ENCODE assay signal across 11 mouse cellular contexts in genomic region chr14:59736861-59737700, GRCm38 (mm10).
DNase-seq lines count a peak whose midpoint lies in the region; ATAC-seq lines count a peak whose summit lies in the region.
"Had no signal": no experiment of that assay in that cellular context is flagged by ENCODE, and none has a peak within 500 bp of the region (broad histone marks: within the 10 kb centered on the region; RNA-seq: fewer than 3 reads in every experiment).

No protein-coding gene starts in this region.

- H3K36me3 ChIP-seq in heart, embryonic 10.5 days: no peaks in the 10 kb centered on the region
- no peaks in the 10 kb centered on the region for H3K36me3 ChIP-seq in embryonic facial prominence, embryonic 11.5 days (replicated peaks; ENCODE audit: control insufficient read depth, insufficient read depth, low read depth, low read length)
- no peaks in the 10 kb centered on the region for H3K36me3 ChIP-seq in hindbrain, embryonic 15.5 days
- H3K36me3 ChIP-seq in neural tube, embryonic 13.5 days: no peaks in the 10 kb centered on the region
- no peaks in the 10 kb centered on the region for H3K36me3 ChIP-seq in heart, embryonic 11.5 days (ENCODE audit: control insufficient read depth, insufficient read depth, low read length)

- 46% methylated on average over 9 of the region's 9 CpGs for WGBS in heart, embryonic 10.5 days
- WGBS in embryonic facial prominence, embryonic 11.5 days: 26% methylated on average over 9 of the region's 9 CpGs
- WGBS in hindbrain, embryonic 15.5 days: 18% methylated on average over 9 of the region's 9 CpGs
- WGBS in neural tube, embryonic 13.5 days: 14% methylated on average over 9 of the region's 9 CpGs
- 53% methylated on average over 9 of the region's 9 CpGs for WGBS in heart, embryonic 11.5 days (ENCODE audit: insufficient replicate concordance)

- H3K27me3 ChIP-seq in heart, embryonic 10.5 days (ENCODE audit: insufficient read depth, poor library complexity, severe bottlenecking): peaks cover 12% of the 10 kb centered on the region; the same call in 1 of the 2 replicates
- no peaks in the 10 kb centered on the region for H3K27me3 ChIP-seq in embryonic facial prominence, embryonic 11.5 days (ENCODE audit: control insufficient read depth, insufficient read depth, low read length)
- H3K27me3 ChIP-seq in hindbrain, embryonic 15.5 days: peaks cover 36% of the 10 kb centered on the region
- peaks cover 74% of the 10 kb centered on the region for H3K27me3 ChIP-seq in neural tube, embryonic 13.5 days
- H3K27me3 ChIP-seq in heart, embryonic 11.5 days (ENCODE audit: control insufficient read depth, insufficient read depth, low read length): no peaks in the 10 kb centered on the region

- no peak overlapping the region for H3K4me3 ChIP-seq in heart, embryonic 10.5 days
- no peak overlapping the region for H3K4me3 ChIP-seq in embryonic facial prominence, embryonic 11.5 days (ENCODE audit: low read depth, low read length)
- H3K4me3 ChIP-seq in hindbrain, embryonic 15.5 days: no peak overlapping the region
- H3K4me3 ChIP-seq in neural tube, embryonic 13.5 days: no peak overlapping the region
- H3K4me3 ChIP-seq in heart, embryonic 11.5 days (ENCODE audit: low read depth, low read length): no peak overlapping the region

- H3K9ac ChIP-seq in embryonic facial prominence, embryonic 11.5 days (replicated peaks; ENCODE audit: low read length): no peak overlapping the region
- no peak overlapping the region for H3K9ac ChIP-seq in hindbrain, embryonic 15.5 days
- no peak overlapping the region for H3K9ac ChIP-seq in neural tube, embryonic 13.5 days
- no peak overlapping the region for H3K9ac ChIP-seq in heart, embryonic 11.5 days (ENCODE audit: low read depth, low read length)

- DNase-seq in heart, adult 11 months: peak; percentile 48
- DNase-seq in heart, embryonic 10.5 days (ENCODE audit: low spot score): no peak
- peak; percentile 62 for DNase-seq in embryonic facial prominence, embryonic 11.5 days (ENCODE audit: low spot score)
- no peak for DNase-seq in thymus, postnatal 4 days
- DNase-seq in urinary bladder, postnatal 4 days (ENCODE audit: low spot score in 2 of 2): no peak
- DNase-seq: adrenal gland, postnatal 14 days; B cell, adult 2 months; heart, postnatal 14 days had no signal

- H3K9me3 ChIP-seq in heart, embryonic 10.5 days: no peaks in the 10 kb centered on the region
- H3K9me3 ChIP-seq in embryonic facial prominence, embryonic 11.5 days (replicated peaks; ENCODE audit: control insufficient read depth, low read length): no peaks in the 10 kb centered on the region
- H3K9me3 ChIP-seq in hindbrain, embryonic 15.5 days: no peaks in the 10 kb centered on the region
- no peaks in the 10 kb centered on the region for H3K9me3 ChIP-seq in neural tube, embryonic 13.5 days
- H3K9me3 ChIP-seq in heart, embryonic 11.5 days (replicated peaks; ENCODE audit: control insufficient read depth, low read length): no peaks in the 10 kb centered on the region

- no peak overlapping the region for H3K4me2 ChIP-seq in embryonic facial prominence, embryonic 11.5 days (ENCODE audit: low read depth, low read length)
- no peak overlapping the region for H3K4me2 ChIP-seq in hindbrain, embryonic 15.5 days
- H3K4me2 ChIP-seq in neural tube, embryonic 13.5 days: 0 out of 2 replicates have a peak overlapping the region, but pooled peaks have one; percentile 4
- H3K4me2 ChIP-seq in heart, embryonic 11.5 days: no peak overlapping the region

- ATAC-seq in embryonic facial prominence, embryonic 11.5 days (replicated peaks; ENCODE audit: insufficient number of reproducible peaks, low FRiP score, low TSS enrichment, low read depth): peak; percentile 85
- peak; percentile 83 for ATAC-seq in hindbrain, embryonic 15.5 days (ENCODE audit: low FRiP score, low read depth)
- ATAC-seq in neural tube, embryonic 13.5 days (ENCODE audit: low read depth): peak; percentile 73
- ATAC-seq in heart, embryonic 11.5 days (replicated peaks; ENCODE audit: insufficient number of reproducible peaks, low FRiP score, low TSS enrichment): no peak

- H3K27ac ChIP-seq in heart, embryonic 10.5 days: no peak overlapping the region
- H3K27ac ChIP-seq in embryonic facial prominence, embryonic 11.5 days (replicated peaks; ENCODE audit: low read depth, low read length): no peak overlapping the region
- 0 out of 2 replicates have a peak overlapping the region, but pooled peaks have one; percentile 10 for H3K27ac ChIP-seq in hindbrain, embryonic 15.5 days (replicated peaks)
- H3K27ac ChIP-seq in neural tube, embryonic 13.5 days (replicated peaks): peak overlapping the region; percentile 77
- no peak overlapping the region for H3K27ac ChIP-seq in heart, embryonic 11.5 days (ENCODE audit: low read depth, low read length)

- peaks cover 19% of the 10 kb centered on the region for H3K4me1 ChIP-seq in heart, embryonic 10.5 days
- no peaks in the 10 kb centered on the region for H3K4me1 ChIP-seq in embryonic facial prominence, embryonic 11.5 days (ENCODE audit: control insufficient read depth, insufficient read depth, low read length)
- peaks cover 15% of the 10 kb centered on the region for H3K4me1 ChIP-seq in hindbrain, embryonic 15.5 days (replicated peaks)
- H3K4me1 ChIP-seq in neural tube, embryonic 13.5 days (replicated peaks): peaks cover 32% of the 10 kb centered on the region
- peaks cover 8% of the 10 kb centered on the region for H3K4me1 ChIP-seq in heart, embryonic 11.5 days (ENCODE audit: control insufficient read depth, insufficient read depth, low read length)

Comparison
In these comparisons a context has a peak if more than half of its experiments do, and no peak if none do; other contexts are left out.
1. DNase-seq: peak in heart, adult 11 months (single experiment) and embryonic facial prominence, embryonic 11.5 days (single experiment); none in heart, embryonic 10.5 days (single experiment), thymus, postnatal 4 days (single experiment) and urinary bladder, postnatal 4 days (0 of 2).
2. H3K27ac ChIP-seq: peak in hindbrain, embryonic 15.5 days (single experiment) and neural tube, embryonic 13.5 days (single experiment); none in heart, embryonic 10.5 days (single experiment), embryonic facial prominence, embryonic 11.5 days (single experiment) and heart, embryonic 11.5 days (single experiment).